Mouse (Mus musculus) CH12.LX (cell line): ENCODE measurements around the gene Chid1.

Experiments
- EP300 ChIP-seq: IDR thresholded peaks from 2 replicates; pipeline ENCODE4 v1.6.1; 2011; ENCODE audit warnings: low read length, improper control_type of control experiment
- POLR2A ChIP-seq: IDR thresholded peaks from 2 replicates; pipeline ENCODE4 v1.6.1; 2011; ENCODE audit warnings: low read depth, mild to moderate bottlenecking, improper control_type of control experiment, low read length
- RCOR1 ChIP-seq: conservative IDR thresholded peaks from 2 replicates; pipeline ENCODE4 v1.6.1; 2012; ENCODE audit warnings: low read depth, mild to moderate bottlenecking, inconsistent platforms, low read length, improper control_type of control experiment
- SMC3 ChIP-seq: IDR thresholded peaks from 2 replicates; pipeline ENCODE4 v1.6.1; 2011; ENCODE audit warnings: low read depth, low read length, improper control_type of control experiment
- TCF12 ChIP-seq: IDR thresholded peaks from 2 replicates; pipeline ENCODE4 v1.6.1; 2014; ENCODE audit warnings: low read depth, mild to moderate bottlenecking, inconsistent platforms, low read length, improper control_type of control experiment
- ZC3H11A ChIP-seq: IDR thresholded peaks from 2 replicates; pipeline ENCODE4 v1.6.1; 2012; ENCODE audit warnings: low read depth, mild to moderate bottlenecking, inconsistent platforms, low read length, improper control_type of control experiment

DNA sequence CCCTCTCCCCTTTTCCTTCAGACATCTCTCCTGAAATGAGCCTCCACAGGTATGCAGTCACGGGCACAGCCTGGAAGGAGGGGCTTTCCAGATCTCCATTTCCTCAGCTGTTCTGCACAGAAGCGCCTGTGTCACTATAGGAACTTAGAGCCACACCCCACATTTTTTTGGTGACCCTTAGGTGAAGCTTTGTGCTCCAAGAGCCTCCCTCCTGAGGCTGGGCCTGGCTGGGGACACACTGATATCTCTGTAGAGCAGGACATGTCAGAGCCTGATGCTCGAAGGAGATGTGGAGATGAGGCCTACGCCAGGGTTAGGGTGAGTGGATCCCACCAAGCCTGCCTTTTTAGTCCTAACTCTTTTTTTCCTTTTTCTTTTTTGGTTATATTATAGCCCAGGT, 45.6 kb upstream of the Chid1 start:
- TF ChIP-seq POLR2A (no peak), SMC3 (no peak), EP300 (no peak), ZC3H11A (no peak), RCOR1 (no peak), TCF12 (no peak)
